Mouse (Mus musculus) left cerebral cortex, postnatal 14 days (tissue): ENCODE measurements around the gene Gm15127. TPM values are rescaled to one million over a fixed set of nuclear protein-coding genes. Genes with fewer than 3 reads are reported as not detected.
"Not testable (repeated sequence)": the region's sequence is repeated elsewhere in the genome, so short reads cannot be mapped to it uniquely, and the experiment has no call there.

Source experiments
- DNase-seq, 2 experiments: peaks; one replicate each; pipeline ENCODE4 v3.0.0; 2021 to 2022; ENCODE audit warnings: low spot score in 2 of 2, mixed read lengths in 1 of 2
- intact Hi-C: fragments of 180-260 bp; cut with DNase I; formaldehyde crosslinking; loops from one replicate; pipeline ENCODE4 v1.15.1; 2025
- long read RNA-seq, 2 experiments: library from polyadenylated mRNA; stranded (forward); transcript quantifications; one replicate each; pipeline ENCODE4 v2.0.0; 2021
- total RNA-seq, 2 experiments: library from RNA; stranded (reverse); gene quantifications; 2 replicates each; pipeline ENCODE4 v1.2.3; 2021

The Gm15127 gene
- total RNA-seq = not detected
- long read RNA-seq, experiment 1 = 0 reads
- long read RNA-seq, experiment 2 = 0 reads

DNA sequence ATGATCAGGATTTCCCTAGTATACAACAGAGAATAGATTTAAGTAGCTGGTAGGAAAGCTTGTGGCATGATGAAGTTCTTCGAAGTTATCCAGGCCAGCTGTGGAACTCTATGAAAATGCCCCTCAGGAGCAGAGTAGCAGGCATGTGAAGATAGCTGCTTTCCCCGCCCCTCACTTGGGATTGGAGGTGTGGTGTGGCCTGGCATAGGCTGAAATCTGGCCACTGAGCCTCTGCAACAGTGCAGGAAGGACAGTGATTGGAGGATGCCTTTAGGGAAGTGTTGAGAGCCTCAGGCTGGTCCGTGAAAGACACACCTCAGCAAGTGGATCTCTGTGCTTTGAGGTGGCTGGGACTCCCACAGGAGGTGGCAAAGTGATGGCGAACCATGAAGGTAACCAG is at the start of gene Gm15127:
TSS of gene Gm15127 (plus strand) at position 301 of the 400 bp plus-strand sequence.
- intact Hi-C loops, DNase-seq: not testable (repeated sequence)

DNA sequence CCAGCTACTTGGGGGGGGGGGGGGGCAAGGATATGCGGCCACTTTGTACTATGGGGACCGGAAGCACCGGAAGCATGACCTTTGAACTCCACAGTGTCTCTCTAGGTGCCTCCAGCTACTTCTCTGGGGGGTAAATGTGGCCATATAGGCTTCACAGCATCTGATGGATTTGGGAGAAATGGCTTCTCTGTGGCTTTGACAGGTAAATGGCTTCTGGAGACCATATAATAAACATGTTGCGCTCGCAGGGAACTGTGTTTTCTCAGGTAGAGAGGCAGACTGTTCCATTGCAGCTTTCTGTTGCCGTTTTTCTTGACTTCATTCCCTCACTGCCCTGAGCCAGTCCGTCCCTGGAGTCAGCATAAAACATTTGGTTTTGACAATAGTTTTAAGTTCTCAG is 48.3 kb upstream of the Gm15127 start, which contains the start of gene Gm8334:
TSS of gene Gm8334 (minus strand) at position 101 of the 400 bp plus-strand sequence.
- intact Hi-C loops, DNase-seq: not testable (repeated sequence)

DNA sequence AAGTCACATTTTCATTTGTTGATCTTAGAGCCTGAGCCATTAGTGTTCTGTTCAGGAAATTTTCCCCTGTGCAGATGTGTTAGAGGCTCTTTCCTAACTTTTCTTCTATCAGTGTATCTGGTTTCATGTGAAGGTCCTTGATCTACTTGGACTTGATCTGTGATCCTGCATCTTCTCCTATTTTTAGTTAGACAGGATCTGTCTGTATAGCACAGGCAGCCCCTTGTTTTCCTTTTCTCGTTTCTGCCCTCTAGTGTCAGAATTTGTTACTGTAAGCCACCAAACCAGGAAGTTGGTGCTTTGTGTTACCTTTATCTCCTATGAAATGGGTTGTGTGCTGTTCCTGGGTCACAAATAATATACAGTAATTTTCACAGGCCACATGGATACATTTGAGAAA is 12.9 kb downstream of the Gm15127 start:
- intact Hi-C loops = not testable (repeated sequence)

More for the DNA sequence above, 12.9 kb downstream of the Gm15127 start:
- not testable (repeated sequence) for DNase-seq

Other genes starting within 250 kb of the Gm15127 start
- gene Gm15114, start 174.6 kb upstream of the Gm15127 start, total RNA-seq = not detected
- not detected for gene Gm8334, start 48.4 kb upstream of the Gm15127 start, total RNA-seq
- not detected for gene Luzp4, start 194.0 kb downstream of the Gm15127 start, total RNA-seq